Mouse (Mus musculus) cerebellum, adult 9-11 months (tissue): ENCODE data around the gene Gm26620.

Source experiments
- DNase-seq: peaks from one replicate; pipeline ENCODE4 v3.0.0; 2022

The Gm26620 gene

DNA sequence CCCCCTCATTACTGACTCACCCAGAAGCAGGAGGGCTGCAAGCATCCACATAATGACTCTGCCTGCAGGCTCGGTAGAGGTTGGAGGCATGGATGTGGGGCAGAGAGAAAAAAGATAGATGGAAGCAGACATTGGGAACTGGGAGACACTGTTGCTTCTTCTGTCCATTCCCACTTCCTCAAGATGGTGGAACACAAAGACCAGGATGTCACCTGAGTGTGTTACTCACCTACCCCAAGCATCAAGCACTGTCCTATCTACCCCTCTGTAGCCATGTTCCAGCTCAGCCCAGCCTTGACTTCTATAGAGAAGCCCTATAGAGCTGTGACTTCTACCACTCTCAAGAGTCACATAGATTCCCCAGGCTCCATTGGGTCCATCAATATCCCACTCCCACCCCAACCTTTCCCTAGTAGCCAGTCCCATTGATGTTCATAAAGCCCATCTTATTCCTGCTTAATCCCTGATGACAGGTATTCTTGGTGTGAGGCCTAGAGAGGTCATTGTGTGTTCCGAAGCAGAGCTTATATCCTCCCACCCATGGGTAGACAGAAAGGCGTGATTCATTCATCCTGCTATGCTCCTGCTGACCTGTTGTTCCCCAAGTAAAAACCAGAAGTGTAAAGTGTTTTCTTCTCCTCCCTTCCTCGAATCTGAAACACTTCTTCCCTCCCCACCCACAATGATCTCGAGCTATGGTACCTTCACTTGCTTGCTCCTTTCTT, 28.2 kb downstream of the Gm26620 start, which contains the start of gene Fcrlb:
TSS of gene Fcrlb (minus strand) at position 51 of the 725 bp plus-strand sequence.
- no peak for DNase-seq

DNA sequence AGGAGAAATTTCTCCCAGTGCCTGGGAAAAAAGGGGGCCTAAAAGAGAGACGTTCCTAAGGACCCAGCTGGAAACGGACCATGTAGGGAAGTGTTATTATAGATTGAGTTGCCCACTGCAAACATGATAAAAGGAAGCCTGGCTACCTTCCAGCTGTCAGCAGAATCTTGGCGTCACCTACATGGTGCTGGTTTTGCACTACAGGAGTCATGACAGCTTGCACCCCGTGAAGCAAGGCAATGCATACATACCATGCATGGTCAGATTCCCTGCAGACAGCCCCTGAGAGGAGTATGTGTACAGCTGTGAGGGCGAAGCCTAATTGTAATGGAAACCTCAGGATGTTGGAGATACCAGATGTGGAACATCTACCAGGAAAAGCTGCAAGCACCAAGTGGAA, 30.8 kb downstream of the Gm26620 start:
- no peak for DNase-seq

GRCm38 (mm10) chr1:170919308-170919707, 34.4 kb downstream of the Gm26620 start:
- no peak for DNase-seq

- DNase-seq = no peak
Observed at GRCm38 (mm10) chr1:170924485-170924884, 39.6 kb downstream of the Gm26620 start.

DNA sequence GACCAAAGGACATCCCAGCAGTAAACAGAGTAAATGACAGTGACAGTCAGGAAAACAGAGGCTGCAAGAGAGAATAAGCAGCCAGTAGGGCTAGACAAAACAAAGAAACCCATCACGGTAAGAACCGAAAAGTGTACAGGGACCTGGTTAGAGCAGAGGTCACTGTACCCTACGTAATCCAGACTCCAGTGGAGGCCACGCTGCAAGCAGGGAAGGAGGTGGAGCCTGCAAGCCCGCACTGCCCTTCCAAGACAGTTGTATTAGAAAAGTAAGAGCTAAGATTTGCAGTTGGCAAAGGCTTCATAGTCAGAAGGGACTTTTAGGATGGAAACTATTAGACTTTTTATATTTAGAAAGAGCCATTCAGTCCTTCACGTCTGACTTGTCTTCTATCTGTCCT, 42.1 kb downstream of the Gm26620 start:
- DNase-seq = no peak

GRCm38 (mm10) chr1:170927378-170927777, 42.5 kb downstream of the Gm26620 start, which contains the start of gene Fcrla:
Fcrla (minus strand) TSS chr1:170927583.
- DNase-seq = no peak

- no peak for DNase-seq
Observed at GRCm38 (mm10) chr1:170928467-170928866, 43.6 kb downstream of the Gm26620 start.

GRCm38 (mm10) chr1:170929245-170929644, 44.4 kb downstream of the Gm26620 start:
- DNase-seq = no peak

- no peak for DNase-seq
Observed at GRCm38 (mm10) chr1:170932043-170932442, 47.2 kb downstream of the Gm26620 start.

- DNase-seq = no peak
Observed at GRCm38 (mm10) chr1:170933386-170933920, 48.6 kb downstream of the Gm26620 start.

DNA sequence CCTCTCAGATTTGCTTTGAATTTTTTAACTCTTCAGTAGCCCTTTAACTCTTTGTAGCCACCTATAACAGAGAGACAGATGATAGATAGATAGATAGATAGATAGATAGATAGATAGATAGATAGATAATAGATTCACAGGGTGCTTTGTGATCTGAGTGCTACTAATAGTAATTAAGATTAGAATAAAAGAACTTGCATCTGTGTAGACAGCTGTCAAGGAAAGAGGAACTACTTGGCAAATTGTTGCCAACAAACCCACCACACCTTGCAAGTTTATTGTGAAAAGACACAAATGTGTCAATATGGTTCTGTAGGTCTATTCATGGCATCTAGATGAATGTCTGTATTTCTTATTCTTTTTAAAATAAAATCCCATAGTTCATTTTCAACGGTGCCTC, 49.1 kb downstream of the Gm26620 start:
- DNase-seq = no peak

DNA sequence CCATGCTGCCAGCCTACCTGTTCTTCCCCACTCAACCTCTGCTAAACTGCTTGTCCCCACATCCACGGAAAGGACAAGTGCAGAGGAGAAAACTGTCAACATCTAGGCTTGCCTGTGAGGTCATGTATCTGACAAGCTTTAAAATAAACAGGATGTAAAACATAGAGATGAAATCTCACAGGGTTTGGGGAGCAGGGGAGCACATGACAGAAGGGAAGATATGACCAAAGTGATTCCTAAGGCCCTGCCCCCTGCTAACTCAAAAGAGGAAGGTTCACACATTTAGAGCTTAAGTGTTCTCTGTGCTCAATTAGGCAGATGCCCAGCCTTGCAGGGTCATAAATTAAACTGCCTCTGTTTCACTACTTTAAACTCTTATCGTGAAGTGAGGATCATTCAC, 49.5 kb downstream of the Gm26620 start:
- DNase-seq = no peak
